Mouse (Mus musculus) ES-Bruce4 (cell line): ENCODE data around the gene Znrf3. TPM values are rescaled to one million over a fixed set of nuclear protein-coding genes. Genes with fewer than 3 reads are reported as not detected.

Source experiments
- H3K27ac ChIP-seq: 2 replicates; pipeline ENCODE4 v1.5.1; 2012; ENCODE audit warnings: low read length, inconsistent platforms; ENCODE audit not compliant: insufficient read depth
- H3K27me3 ChIP-seq: 2 replicates; pipeline ENCODE4 v1.6.1; 2012; ENCODE audit warnings: mild to moderate bottlenecking, low read length, inconsistent platforms; ENCODE audit not compliant: control insufficient read depth, poor library complexity, insufficient read depth, severe bottlenecking
- H3K36me3 ChIP-seq: 2 replicates; pipeline ENCODE4 v1.6.1; 2012; ENCODE audit warnings: inconsistent platforms, mild to moderate bottlenecking, low read length, moderate library complexity; ENCODE audit not compliant: control insufficient read depth, poor library complexity, insufficient read depth, severe bottlenecking
- H3K4me1 ChIP-seq: one replicate; pipeline ENCODE4 v1.8.1; 2011; ENCODE audit warnings: low read length; ENCODE audit not compliant: control insufficient read depth, insufficient read depth
- H3K4me3 ChIP-seq: 2 replicates; pipeline ENCODE4 v1.5.1; 2011; ENCODE audit warnings: low read depth, mild to moderate bottlenecking, low read length
- H3K9ac ChIP-seq: 2 replicates; pipeline ENCODE4 v1.6.1; 2012; ENCODE audit warnings: low read depth, mild to moderate bottlenecking, inconsistent platforms; ENCODE audit not compliant: poor library complexity, severe bottlenecking
- H3K9me3 ChIP-seq: replicated peaks from 2 replicates; pipeline ENCODE4 v1.6.1; 2012; ENCODE audit warnings: mild to moderate bottlenecking, low read length, inconsistent platforms; ENCODE audit not compliant: control insufficient read depth, poor library complexity, insufficient read depth, severe bottlenecking
- CTCF ChIP-seq: IDR thresholded peaks from one replicate; pipeline ENCODE4 v1.8.1; 2011; ENCODE audit warnings: low read depth, low read length
- EP300 ChIP-seq: IDR thresholded peaks from 2 replicates; pipeline ENCODE4 v1.6.1; 2011; ENCODE audit warnings: low read depth, low read length; ENCODE audit not compliant: insufficient read depth
- POLR2A ChIP-seq: IDR thresholded peaks from one replicate; pipeline ENCODE4 v1.8.1; 2011; ENCODE audit warnings: low read length; ENCODE audit not compliant: insufficient read depth
- polyA plus RNA-seq: library from polyadenylated mRNA; stranded (reverse); fragments of >200 nt; gene quantifications from 2 replicates; pipeline ENCODE4 v1.2.4, GENCODE M21; 2011; ENCODE audit warnings: low read depth; ENCODE audit not compliant: missing spikeins, insufficient read depth, insufficient read length

Gene Znrf3
- polyA plus RNA-seq, 1 experiment = 15.8 TPM

DNA sequence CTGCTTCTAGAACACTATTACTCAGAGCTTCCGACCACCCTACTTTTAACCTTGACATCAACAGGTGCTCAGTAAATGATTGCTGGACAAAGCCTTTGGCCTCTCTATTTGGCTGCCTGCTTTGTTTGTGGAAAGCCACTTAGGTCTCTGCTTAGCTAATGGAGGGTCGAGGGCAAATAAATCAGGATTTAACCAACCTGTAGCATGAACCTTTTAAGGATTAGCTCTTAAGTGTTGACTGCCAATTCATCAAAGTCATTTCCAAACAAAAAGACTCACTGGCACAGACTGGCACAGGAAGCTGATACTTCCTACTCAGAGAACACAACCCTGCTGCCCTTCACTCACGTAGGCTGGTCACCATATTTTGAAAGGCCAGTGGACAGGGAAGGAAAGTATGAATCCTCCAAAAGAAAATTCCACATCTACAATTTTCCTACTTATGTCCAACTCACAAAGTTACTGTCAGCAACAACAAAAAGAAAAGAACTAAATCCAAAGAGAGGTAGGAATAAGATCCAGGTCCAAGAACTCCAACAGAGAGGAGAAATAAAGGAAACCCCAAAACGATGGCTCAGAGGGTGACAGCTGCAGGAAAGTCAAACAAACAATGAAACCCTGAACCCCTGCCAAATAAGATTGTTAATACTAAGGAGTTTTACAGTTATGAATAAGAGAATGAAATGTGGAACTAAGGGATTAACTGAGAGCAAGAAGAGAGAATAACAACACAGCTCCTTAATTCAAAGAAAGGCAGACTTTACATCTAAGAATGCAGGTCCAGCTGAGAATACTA lies 97.6 kb downstream of the Znrf3 start:
- TF ChIP-seq POLR2A (no peak), EP300 (no peak), CTCF (no peak)
- no peaks in the 10 kb centered on the region for H3K27me3 ChIP-seq
- H3K27ac ChIP-seq = no peak overlapping the region
- no peak overlapping the region for H3K9ac ChIP-seq
- no peak overlapping the region for H3K4me3 ChIP-seq
- H3K9me3 ChIP-seq = no peaks in the 10 kb centered on the region; the same call in 1 of the 2 replicates
- H3K4me1 ChIP-seq = no peaks in the 10 kb centered on the region
- H3K36me3 ChIP-seq = no peaks in the 10 kb centered on the region

DNA sequence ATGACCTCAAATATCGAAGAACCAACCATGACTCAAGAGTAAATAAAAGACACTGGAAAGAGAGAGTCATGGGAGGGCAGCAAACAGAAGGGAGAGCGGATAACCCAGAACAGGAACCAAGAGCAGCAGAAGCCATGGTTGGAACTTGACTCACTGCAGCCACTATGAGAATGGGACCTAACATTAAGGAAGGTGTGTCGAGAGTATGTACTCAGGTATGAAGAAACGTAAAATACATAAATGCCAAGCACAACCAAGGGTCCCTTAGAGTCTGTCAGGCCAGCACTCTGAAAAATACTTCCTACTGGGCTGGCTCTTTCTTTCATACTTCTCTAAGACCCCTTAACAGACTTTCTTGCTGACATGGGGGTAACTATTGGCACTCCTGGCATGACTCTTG lies 100.9 kb downstream of the Znrf3 start:
- TF ChIP-seq POLR2A (no peak), EP300 (no peak), CTCF (no peak)

DNA sequence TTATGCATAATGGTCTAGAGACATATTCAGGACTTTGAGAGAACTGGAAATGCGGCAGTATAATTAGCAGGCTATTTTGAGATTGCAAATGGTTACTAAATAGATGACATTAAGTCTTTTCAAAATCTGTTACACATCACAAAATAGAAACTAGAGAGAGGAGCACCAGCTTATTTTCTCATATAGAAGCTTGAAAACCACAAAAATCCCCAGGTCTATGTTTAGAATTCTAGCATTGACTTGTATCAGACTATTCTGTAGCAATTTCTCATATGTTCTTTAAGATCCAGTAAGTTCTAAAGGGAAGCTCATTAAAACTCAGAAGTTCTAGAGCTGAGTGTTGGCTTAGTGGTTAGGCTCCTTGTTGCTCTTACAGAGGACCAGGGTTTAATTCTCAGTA lies 104.9 kb downstream of the Znrf3 start:
- Histone ChIP-seq H3K4me1 (no peaks in the 10 kb centered on the region), H3K9ac (no peak overlapping the region), H3K36me3 (no peaks in the 10 kb centered on the region), H3K27ac (no peak overlapping the region), H3K4me3 (no peak overlapping the region), H3K27me3 (no peaks in the 10 kb centered on the region), H3K9me3 (no peaks in the 10 kb centered on the region)
- TF ChIP-seq EP300 (no peak), POLR2A (no peak), CTCF (no peak)

More for the DNA sequence above, 100.9 kb downstream of the Znrf3 start:
- Histone ChIP-seq H3K4me3 (no peak overlapping the region), H3K4me1 (no peaks in the 10 kb centered on the region), H3K9ac (no peak overlapping the region), H3K27me3 (no peaks in the 10 kb centered on the region), H3K27ac (no peak overlapping the region), H3K9me3 (no peaks in the 10 kb centered on the region), H3K36me3 (no peaks in the 10 kb centered on the region)

DNA sequence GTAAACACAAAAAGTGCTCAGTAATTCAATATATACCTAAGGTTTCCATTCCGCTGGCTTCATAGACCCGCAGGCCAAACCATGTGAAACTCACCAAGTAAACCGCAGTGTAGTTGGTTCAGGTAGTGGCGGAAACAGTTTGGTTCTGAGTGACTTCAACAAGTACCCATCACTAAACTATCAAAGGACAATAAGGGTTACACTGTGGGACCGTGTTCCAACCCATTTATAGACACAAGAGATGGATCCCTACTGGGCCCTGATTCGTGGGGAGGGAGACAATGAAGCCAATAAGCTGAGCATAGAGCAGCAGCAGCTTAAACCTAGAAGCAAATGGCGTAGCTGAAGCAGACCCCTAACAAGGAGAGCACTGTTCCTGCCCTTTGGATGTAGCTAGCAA lies 107.8 kb downstream of the Znrf3 start:
- Histone ChIP-seq H3K9me3 (no peaks in the 10 kb centered on the region), H3K4me3 (no peak overlapping the region), H3K27ac (no peak overlapping the region), H3K36me3 (no peaks in the 10 kb centered on the region), H3K9ac (no peak overlapping the region), H3K4me1 (no peaks in the 10 kb centered on the region), H3K27me3 (no peaks in the 10 kb centered on the region)
- TF ChIP-seq POLR2A (no peak), CTCF (no peak), EP300 (no peak)

DNA sequence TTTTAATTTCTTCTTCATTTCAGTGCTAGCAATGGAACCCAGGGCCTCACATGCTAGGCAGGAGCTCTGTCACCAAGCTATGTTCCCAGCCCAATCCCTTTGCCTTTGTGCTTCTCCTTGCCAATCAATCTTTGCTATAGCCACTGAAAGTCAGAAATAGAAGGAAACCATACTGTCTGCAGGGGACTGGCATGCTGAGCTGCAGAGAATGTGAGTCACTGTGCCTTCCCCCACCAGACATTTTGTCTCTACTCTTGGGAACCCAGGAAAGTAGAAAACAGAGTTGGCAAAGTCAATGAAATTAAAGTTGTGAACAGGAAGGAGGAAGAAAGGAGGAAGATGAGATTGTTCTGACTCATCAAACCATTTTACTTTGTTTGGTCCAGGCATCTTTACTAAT lies 108.4 kb downstream of the Znrf3 start:
- Histone ChIP-seq H3K9ac (no peak overlapping the region), H3K36me3 (no peaks in the 10 kb centered on the region), H3K4me3 (no peak overlapping the region), H3K27me3 (no peaks in the 10 kb centered on the region), H3K4me1 (no peaks in the 10 kb centered on the region), H3K27ac (no peak overlapping the region), H3K9me3 (no peaks in the 10 kb centered on the region)
- no peak for TF ChIP-seq EP300

DNA sequence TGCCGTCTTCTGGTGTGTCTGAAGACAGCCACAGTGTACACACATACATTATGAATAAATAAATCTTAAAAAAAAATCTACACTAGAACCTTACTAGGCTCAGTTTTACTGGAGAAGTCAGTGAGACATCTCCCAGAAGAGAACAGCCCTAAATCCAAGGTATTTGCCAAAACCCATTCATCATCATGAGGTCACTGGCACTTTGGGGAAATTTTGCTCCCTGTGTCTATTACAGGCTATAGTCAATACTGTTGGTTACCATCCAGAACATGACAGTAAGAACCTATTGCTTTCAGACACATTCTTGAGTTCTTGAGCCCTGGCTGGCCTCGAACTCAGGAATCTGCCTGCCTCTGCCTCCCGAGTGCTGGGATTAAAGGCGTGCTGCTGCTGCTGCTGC lies 113.8 kb downstream of the Znrf3 start:
- peaks cover 2% of the 10 kb centered on the region for H3K36me3 ChIP-seq
- no peak overlapping the region for H3K4me3 ChIP-seq
- no peak overlapping the region for H3K9ac ChIP-seq
- TF ChIP-seq POLR2A (no peak), EP300 (no peak), CTCF (no peak)
- no peaks in the 10 kb centered on the region for H3K9me3 ChIP-seq
- H3K4me1 ChIP-seq = no peaks in the 10 kb centered on the region
- no peak overlapping the region for H3K27ac ChIP-seq
- H3K27me3 ChIP-seq = no peaks in the 10 kb centered on the region
